Mouse (Mus musculus): ENCODE measurements around the gene Ilvbl.

DNA sequence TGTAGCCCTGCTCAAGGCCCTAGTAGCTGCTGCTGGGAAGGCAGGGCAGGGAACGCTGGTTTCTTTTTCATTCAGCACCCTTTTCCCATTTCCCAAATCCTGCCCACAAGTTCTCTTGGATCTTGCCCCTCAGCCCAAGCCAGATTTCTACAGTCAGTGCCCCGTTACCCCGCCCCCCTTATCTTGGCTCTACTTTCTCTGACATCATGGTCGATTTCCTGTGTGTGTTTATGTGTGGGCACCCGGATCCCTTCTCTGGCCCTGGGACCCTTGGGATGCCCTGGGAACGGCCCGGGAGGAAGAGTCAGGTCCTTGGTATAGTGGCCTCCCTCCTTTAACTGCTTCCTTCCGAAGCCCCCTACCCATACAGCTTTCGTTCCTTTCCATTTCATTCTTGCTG is 16.6 kb downstream of the Ilvbl start:
- TF ChIP-seq CTCF (IDR thresholded peaks at IDR 0.05; ENCODE audit: insufficient read depth, low read depth, low read length) (no peak), POLR2A (IDR thresholded peaks at IDR 0.05; ENCODE audit: insufficient read depth, low read depth, low read length) (no peak)

All from olfactory bulb, adult 2 months (tissue).